Mouse (Mus musculus) adrenal gland, adult 18-20 months (tissue): ENCODE results near the gene Rapgef2. TPM values are rescaled to one million over a fixed set of nuclear protein-coding genes. Genes with fewer than 3 reads are reported as not detected.

Experiments used
- DNase-seq, 2 experiments: peaks; one replicate each; pipeline ENCODE4 v3.0.0; 2021 to 2022; ENCODE audit warnings: low spot score in 2 of 2
- long read RNA-seq, 2 experiments: library from polyadenylated mRNA; stranded (forward); transcript quantifications; one replicate each; pipeline ENCODE4 v2.0.0; 2021
- total RNA-seq, 2 experiments: library from RNA; stranded (reverse); gene quantifications; 1 replicate in 1 of 2; 2 replicates in 1 of 2; pipeline ENCODE4 v1.2.3; 2021

Gene Rapgef2
- total RNA-seq: 10 to 100 TPM; 21.9 to 22.5 TPM
- long read RNA-seq, experiment 1, partial matches to known transcripts: 1 of 4 reads
- long read RNA-seq, experiment 1, other reads (novel, unspliced or antisense): 3 of 4 reads
- long read RNA-seq, experiment 2, partial matches to known transcripts: 6 of 12 reads
- long read RNA-seq, experiment 2, other reads (novel, unspliced or antisense): 6 of 12 reads

- peak; percentile 77 to 78 for DNase-seq
These were observed at the start of gene Rapgef2 for GRCm38 (mm10) chr3:79286376-79287107. Gene Rapgef2 (minus strand): TSS chr3:79286517.

- DNase-seq: no peak
These were observed 47.4 kb upstream of the Rapgef2 start for GRCm38 (mm10) chr3:79333643-79334200.

DNA sequence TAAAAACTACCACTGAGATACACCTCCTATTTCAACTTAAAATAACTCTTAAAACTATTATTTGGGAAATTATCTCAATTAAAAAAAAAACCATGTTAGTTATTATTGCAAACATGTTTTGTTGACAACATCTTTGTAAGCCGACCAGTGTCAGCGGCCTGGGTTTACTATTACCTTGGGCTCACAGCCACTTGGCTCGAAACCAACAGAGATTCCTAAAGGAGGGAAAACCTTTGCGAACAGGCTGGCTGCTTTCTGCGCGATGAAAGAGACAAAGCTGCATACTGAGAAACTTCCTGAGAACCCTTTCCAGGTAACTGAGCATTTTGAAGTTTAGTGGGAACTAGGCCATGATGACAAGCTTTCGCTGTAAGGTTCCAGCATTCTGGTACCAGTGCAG is 46.7 kb upstream of the Rapgef2 start:
- peak in 1 of 2 experiments; percentile 15 for DNase-seq

GRCm38 (mm10) chr3:79329691-79330315 is 43.5 kb upstream of the Rapgef2 start:
- no peak for DNase-seq

DNA sequence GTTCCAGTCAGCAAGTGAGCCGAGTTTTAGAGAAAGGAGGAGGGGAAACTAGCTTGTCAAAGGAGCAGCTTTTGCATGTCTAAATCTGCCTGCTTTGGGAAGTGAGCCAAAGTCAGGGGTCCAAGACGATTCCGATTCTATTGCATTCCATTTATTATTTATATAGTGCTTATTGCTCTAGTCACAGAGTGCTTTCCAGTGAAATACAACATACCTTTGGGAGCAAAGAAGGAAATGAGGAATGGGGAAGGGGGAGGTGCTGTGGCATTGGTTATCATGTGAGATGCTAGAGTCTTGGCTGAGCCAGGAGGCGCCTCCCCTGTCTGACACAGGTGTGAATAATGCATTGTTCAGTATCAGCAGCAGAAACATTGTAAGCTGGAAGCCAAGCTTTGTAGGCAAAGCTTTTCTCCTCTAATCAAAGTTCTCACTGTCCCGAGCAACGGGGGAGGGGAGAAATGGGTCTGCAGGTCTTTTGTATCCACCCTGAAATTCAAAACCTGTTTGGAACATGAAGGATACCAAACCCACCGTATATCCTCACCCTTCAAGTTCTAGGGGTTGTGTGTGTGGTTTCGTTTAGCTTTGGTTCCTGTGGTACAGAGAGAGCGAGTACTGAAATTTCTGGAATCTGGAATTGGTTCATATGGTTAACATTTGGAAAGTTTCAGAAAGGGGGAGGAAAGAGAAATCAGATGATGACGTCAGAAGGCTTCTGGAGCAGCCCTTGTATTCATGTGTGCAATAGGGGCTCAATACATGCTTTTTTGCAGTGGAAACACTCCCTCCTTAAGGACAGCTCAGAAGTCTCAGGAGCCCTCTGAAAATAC is 38.6 kb upstream of the Rapgef2 start:
- no peak for DNase-seq

GRCm38 (mm10) chr3:79314006-79314698 is 27.8 kb upstream of the Rapgef2 start:
- DNase-seq: no peak

GRCm38 (mm10) chr3:79311895-79312294 is 25.6 kb upstream of the Rapgef2 start:
- no peak for DNase-seq

DNA sequence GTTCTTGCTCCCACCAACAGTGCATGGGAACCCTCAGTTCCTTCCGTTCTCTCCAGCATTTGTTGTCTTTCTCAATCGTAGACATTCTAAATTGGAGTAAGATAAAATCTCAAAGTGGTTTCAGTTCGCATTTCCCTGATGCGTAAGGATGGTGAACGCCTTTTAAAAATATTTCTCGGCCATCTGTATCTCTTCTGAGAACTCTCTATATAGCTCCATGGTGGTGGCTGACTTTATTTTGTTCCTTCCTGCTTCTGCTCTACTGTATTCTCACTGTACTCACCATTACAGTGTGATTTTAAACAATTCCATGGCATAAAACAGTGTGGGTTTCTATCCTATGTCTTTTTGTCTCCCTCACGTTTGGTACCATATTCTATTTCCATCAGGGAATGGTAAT is 23.9 kb upstream of the Rapgef2 start:
- no peak for DNase-seq

GRCm38 (mm10) chr3:79308605-79309004 is 22.3 kb upstream of the Rapgef2 start:
- DNase-seq: no peak

DNA sequence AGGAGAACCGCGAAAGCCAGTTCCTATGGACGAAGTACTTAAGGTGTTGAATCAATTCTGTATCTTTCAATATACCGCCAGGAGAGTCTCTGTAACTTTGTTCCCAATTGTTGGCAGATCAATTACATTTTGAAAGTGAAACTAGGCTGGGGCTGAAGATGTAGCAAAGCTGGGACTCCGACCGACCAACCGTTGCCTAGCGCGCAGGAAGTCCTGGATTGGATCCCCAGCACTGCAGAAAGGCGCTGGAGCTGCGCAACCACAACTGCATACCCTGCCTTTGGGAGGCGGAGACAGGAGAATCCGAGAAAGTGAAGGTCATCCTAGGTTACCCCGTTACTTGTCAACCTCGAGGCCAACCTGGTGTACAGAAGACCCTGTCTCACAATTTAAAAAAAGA is 13.1 kb upstream of the Rapgef2 start:
- no peak for DNase-seq

DNA sequence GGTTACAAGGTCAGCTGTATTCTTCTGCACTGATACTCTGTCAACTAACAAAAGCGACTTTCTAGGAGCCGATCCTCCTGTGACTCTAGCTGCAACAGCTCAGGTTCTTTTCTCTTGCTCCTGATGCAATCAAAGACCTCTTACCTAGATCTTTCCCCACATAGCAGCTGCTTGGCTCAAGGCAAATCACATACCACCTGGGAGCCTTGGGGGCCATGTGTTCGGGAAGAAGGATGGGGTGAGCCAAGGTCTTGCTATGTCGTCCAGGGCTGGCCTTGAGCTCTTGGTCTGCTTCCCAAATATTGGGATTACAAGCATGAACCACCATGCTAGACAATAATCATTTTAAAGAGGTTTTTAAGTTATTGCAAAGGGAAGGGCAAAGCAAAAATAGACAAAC is 11.0 kb upstream of the Rapgef2 start:
- DNase-seq: no peak

DNA sequence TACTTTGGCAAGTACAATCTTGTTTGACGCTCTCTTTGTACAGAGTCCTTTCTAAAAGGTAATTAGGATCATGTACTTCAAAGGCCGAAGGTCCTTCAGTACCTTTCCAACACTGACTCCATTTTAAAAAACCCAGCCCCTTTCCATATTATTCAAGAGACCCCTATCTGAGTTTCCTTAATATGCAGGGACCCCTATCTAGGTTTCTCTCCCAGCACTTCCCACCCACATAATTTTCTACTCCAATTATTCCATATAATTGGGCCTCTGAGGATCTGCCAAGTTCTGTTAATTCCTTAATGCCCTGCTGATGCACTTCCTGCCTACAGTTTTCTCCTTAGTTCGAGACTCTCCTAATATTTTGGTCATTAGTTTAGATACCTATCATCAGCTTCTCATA is 10.3 kb upstream of the Rapgef2 start:
- DNase-seq: no peak

GRCm38 (mm10) chr3:79296049-79296448 is 9.7 kb upstream of the Rapgef2 start:
- DNase-seq: no peak

GRCm38 (mm10) chr3:79294701-79295100 is 8.4 kb upstream of the Rapgef2 start:
- DNase-seq: no peak

- DNase-seq: no peak
These were observed 6.7 kb upstream of the Rapgef2 start for GRCm38 (mm10) chr3:79293023-79293422.

GRCm38 (mm10) chr3:79289050-79289449 is 2.7 kb upstream of the Rapgef2 start:
- DNase-seq: no peak

- DNase-seq: no peak
These were observed 1.6 kb upstream of the Rapgef2 start for GRCm38 (mm10) chr3:79287699-79288458.

GRCm38 (mm10) chr3:79287108-79287576 is 825 bp upstream of the Rapgef2 start:
- peak; percentile 95 for DNase-seq

GRCm38 (mm10) chr3:79286031-79286375 is 314 bp downstream of the Rapgef2 start:
- DNase-seq: no peak
